Mouse (Mus musculus): ENCODE results near the gene Gdf2. TPM values are rescaled to one million over a fixed set of nuclear protein-coding genes. Genes with fewer than 3 reads are reported as not detected.

Gdf2 gene
- not detected for polyA plus RNA-seq (2017; shearing (Covaris generic))

GRCm38 (mm10) chr14:33940739-33941138 lies at the start of gene Gdf2:
Gene Gdf2, plus strand, starts transcription at chr14:33941039.

DNA sequence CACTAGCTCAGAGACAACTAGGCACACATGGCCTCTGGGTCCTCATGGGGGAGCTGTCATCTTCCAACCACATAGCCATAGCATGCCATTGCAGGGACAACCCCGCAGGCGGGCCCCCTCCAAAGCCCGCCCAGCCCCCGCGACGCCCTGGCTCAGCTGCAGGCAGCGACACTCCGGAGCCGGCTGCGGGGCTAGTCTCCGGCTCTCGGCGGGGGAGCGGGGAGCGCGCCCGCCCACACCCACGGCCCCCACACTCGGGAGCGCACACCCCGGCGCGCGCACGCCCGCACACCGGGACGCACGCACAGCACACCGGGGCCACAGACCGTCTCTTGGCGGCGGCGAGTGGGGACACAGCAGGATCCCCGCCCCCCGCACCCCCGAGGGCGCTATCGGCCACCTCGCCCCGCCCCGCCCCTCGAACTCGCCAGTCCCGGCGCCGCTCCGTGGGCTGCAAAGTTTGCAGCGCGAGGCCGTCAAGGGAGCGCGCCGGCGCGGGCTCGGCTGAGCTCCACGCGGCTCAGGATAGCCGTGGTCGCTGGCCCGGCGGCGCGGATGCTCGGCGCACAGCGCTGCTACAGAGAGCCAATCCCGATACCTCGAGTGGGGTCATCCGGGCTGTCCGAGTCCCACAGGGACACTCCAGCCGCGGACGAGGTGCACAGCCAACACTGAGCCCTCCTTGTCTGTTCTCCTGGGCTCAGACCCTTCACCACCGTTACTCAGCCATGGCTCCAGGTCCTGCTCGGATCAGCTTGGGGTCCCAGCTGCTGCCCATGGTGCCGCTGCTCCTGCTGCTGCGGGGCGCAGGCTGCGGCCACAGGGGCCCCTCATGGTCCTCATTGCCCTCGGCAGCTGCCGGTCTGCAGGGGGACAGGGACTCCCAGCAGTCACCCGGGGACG lies 17.4 kb upstream of the Gdf2 start, which contains the start of gene Gdf10:
Gene Gdf10, plus strand, starts transcription at position 420 of the 903 bp plus-strand sequence.

DNA sequence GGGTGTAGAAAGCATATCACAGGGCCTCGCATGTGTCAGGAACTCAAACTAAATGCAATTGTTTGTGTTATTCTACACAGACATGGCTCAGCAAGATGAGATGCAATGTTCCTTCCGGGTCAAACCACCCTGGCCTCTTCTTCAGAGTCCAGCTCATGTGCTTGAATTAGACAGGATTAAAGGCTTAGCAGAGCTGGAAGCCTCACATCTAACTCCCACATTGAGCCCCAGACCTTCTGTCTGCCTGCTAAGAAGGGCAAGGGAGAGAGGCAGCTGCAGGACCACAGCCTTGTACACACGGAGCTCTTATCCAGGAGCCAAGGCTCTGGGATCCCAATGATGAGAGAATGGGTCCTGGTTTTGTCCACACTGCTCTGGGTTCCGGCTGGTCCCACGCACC lies 12.9 kb downstream of the Gdf2 start, which contains the start of gene Rbp3:
Gene Rbp3, plus strand, starts transcription at position 243 of the 400 bp plus-strand sequence.

GRCm38 (mm10) chr14:33978604-33979059 lies 37.8 kb downstream of the Gdf2 start, which contains the start of gene Zfp488:
Gene Zfp488, minus strand, starts transcription at chr14:33978764.

Other genes starting within 250 kb of the Gdf2 start
- gene Gdf10, start 17.5 kb upstream of the Gdf2 start, polyA plus RNA-seq (2017; shearing (Covaris generic)): not detected
- not detected for gene Rbp3, start 13.0 kb downstream of the Gdf2 start, polyA plus RNA-seq (2017; shearing (Covaris generic))
- not detected for gene Zfp488, start 37.7 kb downstream of the Gdf2 start, polyA plus RNA-seq (2017; shearing (Covaris generic))
- gene Gm30083, start 74.1 kb downstream of the Gdf2 start, polyA plus RNA-seq (2017; shearing (Covaris generic)): not detected
- not detected for gene Gm5460, start 75.7 kb downstream of the Gdf2 start, polyA plus RNA-seq (2017; shearing (Covaris generic))
- gene Antxrl, start 111.7 kb downstream of the Gdf2 start, polyA plus RNA-seq (2017; shearing (Covaris generic)): not detected
- not detected for gene Anxa8, start 144.9 kb downstream of the Gdf2 start, polyA plus RNA-seq (2017; shearing (Covaris generic))
- gene A630023A22Rik, start 161.7 kb downstream of the Gdf2 start, polyA plus RNA-seq (2017; shearing (Covaris generic)): not detected
- not detected for gene Npy4r, start 211.4 kb downstream of the Gdf2 start, polyA plus RNA-seq (2017; shearing (Covaris generic))